Mouse (Mus musculus) neural tube, embryonic 11.5 days (tissue): ENCODE data around the gene Ccdc182. TPM values are rescaled to one million over a fixed set of nuclear protein-coding genes. Genes with fewer than 3 reads are reported as not detected.
A peak's percentile ranks its signal among the peaks of the same experiment; 100 is the strongest.

Experiments
- ATAC-seq: fragments of 200-750 bp; cut with Nextera tagmentation; 2 replicates; pipeline ENCODE4 v1.8.0; 2017; ENCODE audit warnings: moderate number of reproducible peaks, mild to moderate bottlenecking, moderate TSS enrichment, moderate library complexity; ENCODE audit not compliant: insufficient read depth, low FRiP score, low TSS enrichment
- DNase-seq: peaks from one replicate; pipeline ENCODE4 v3.0.0-alpha.2; 2015; ENCODE audit warnings: low spot score
- H3K27ac ChIP-seq: fragments of 300-500 bp; sonication (generic); 2 replicates; pipeline ENCODE4 v1.5.1; 2014; ENCODE audit warnings: low read depth, mild to moderate bottlenecking, low read length
- H3K27me3 ChIP-seq: fragments of 300-500 bp; sonication (generic); 2 replicates; pipeline ENCODE4 v1.6.1; 2014; ENCODE audit warnings: mild to moderate bottlenecking, low read length, mixed read lengths; ENCODE audit not compliant: control insufficient read depth, insufficient read depth
- H3K36me3 ChIP-seq: fragments of 300-500 bp; sonication (generic); 2 replicates; pipeline ENCODE4 v1.6.1; 2014; ENCODE audit warnings: mild to moderate bottlenecking, low read length, moderate library complexity, mixed read lengths; ENCODE audit not compliant: control insufficient read depth, insufficient read depth
- H3K4me1 ChIP-seq: fragments of 300-500 bp; sonication (generic); 2 replicates; pipeline ENCODE4 v1.6.1; 2014; ENCODE audit warnings: low read length, mixed read lengths; ENCODE audit not compliant: control insufficient read depth, insufficient read depth
- H3K4me2 ChIP-seq: fragments of 300-500 bp; sonication (generic); 2 replicates; pipeline ENCODE4 v1.6.1; 2014; ENCODE audit warnings: low read depth, mild to moderate bottlenecking, moderate library complexity
- H3K4me3 ChIP-seq: fragments of 300-500 bp; sonication (generic); 2 replicates; pipeline ENCODE4 v1.5.1; 2014; ENCODE audit warnings: low read depth, low read length
- H3K9ac ChIP-seq: fragments of 300-500 bp; sonication (generic); 2 replicates; pipeline ENCODE4 v1.6.1; 2014; ENCODE audit warnings: mild to moderate bottlenecking, low read length
- H3K9me3 ChIP-seq: fragments of 300-500 bp; sonication (generic); 2 replicates; pipeline ENCODE4 v1.6.1; 2016; ENCODE audit warnings: low read length; ENCODE audit not compliant: control insufficient read depth
- WGBS: fragments of 180-500 bp; shearing (Covaris S2); extraction: QIAGEN DNeasy Blood & Tissue Kit; methylation state at CpG from one replicate; pipeline ENCODE4 v1.1.7; 2014; 5-methylcytosine and 5-hydroxymethylcytosine counted together
- polyA plus RNA-seq: library from polyadenylated mRNA; unstranded; fragments of >200 nt; fragmentation: Nextera tagmentation; extraction: Ambion mirVana; gene quantifications from 2 replicates; pipeline ENCODE4 v1.2.1, GENCODE M21; 2014

Ccdc182 gene
- polyA plus RNA-seq: 17.9 and 18.4 TPM in 2 replicates

DNA sequence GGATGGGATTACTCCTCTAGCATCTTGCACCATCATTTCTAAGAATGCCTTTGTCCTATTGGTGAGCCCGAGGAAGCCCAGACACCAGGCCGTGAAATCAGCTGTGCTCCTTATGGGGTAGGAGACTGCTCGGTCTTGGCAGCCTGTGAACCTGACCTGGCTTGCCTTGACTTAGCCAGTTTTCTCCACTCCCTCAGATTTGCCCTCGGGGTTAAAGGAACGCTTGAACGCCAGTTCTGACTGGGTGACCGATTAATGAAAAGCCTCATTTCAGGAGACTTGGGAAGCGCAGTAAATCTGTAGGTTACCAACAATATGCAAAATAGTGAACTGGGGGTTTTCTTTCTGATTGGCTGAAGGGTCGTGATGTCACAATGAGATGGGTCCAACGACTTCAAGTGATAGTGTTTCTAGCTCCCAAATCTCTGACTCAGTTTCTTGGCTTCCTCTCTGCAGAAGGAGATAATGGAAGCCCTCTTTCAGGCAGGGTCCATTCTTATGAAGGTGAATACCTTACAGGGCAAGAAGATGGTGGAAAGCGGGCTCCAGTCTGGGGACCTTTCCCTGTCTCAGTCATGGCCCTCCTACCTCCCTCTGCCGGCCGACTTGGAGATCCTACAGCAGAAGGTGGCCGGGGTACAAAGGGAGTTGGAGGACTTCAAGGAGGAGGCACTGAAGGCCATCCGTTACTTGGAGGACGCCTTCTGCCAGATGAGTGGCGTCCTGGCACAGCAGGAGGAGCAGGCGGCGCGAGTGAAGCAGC, at the start of gene Ccdc182:
Gene Ccdc182, plus strand, starts transcription at position 428 of the 763 bp plus-strand sequence.
- H3K27me3 ChIP-seq: no peaks in the 10 kb centered on the region
- no peaks in the 10 kb centered on the region for H3K36me3 ChIP-seq
- peak within 1 kb of the TSS; percentile 79 for H3K9ac ChIP-seq
- ATAC-seq (peak; percentile 45), DNase-seq (peak; percentile 51)
- H3K9me3 ChIP-seq: no peaks in the 10 kb centered on the region
- 24% methylated on average over 20 of the region's 20 CpGs for WGBS
- peak within 1 kb of the TSS; percentile 46 for H3K4me2 ChIP-seq
- peaks cover 33% of the 10 kb centered on the region for H3K4me1 ChIP-seq
- peak within 1 kb of the TSS; percentile 41 for H3K4me3 ChIP-seq
- H3K27ac ChIP-seq: peak within 1 kb of the TSS; percentile 91

DNA sequence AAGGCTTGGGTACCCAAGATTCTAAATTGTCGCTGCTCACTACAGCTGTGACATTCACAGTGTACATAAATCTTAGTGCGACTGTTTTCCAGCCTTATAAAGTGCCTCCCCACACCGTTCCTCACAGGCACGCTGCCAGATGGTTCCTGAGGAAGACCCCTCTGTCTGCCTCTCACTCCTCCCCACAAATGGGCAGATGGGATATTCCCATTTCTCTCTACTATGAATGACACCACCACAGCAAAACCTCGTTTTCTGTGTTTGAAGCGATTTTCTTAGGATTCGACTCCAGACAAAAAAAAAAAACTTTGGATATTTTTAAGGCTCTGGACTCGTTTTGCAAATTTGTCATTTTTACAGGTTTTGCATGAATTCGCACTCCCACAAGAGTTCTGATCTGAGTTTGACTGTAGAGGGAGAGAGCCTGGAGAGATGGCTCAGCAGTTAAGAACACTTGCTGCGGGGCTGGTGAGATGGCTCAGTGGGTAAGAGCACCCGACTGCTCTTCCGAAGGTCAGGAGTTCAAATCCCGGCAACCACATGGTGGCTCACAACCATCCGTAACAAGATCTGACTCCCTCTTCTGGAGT, 48.2 kb upstream of the Ccdc182 start:
- WGBS: 70% methylated on average over 14 of the region's 14 CpGs
- H3K4me3 ChIP-seq: no peak overlapping the region
- peaks cover 23% of the 10 kb centered on the region for H3K4me1 ChIP-seq
- H3K4me2 ChIP-seq: no peak overlapping the region
- ATAC-seq: no peak
- H3K36me3 ChIP-seq: no peaks in the 10 kb centered on the region
- no peak for DNase-seq
- no peaks in the 10 kb centered on the region for H3K27me3 ChIP-seq
- no peak overlapping the region for H3K27ac ChIP-seq
- no peak overlapping the region for H3K9ac ChIP-seq
- no peaks in the 10 kb centered on the region for H3K9me3 ChIP-seq

DNA sequence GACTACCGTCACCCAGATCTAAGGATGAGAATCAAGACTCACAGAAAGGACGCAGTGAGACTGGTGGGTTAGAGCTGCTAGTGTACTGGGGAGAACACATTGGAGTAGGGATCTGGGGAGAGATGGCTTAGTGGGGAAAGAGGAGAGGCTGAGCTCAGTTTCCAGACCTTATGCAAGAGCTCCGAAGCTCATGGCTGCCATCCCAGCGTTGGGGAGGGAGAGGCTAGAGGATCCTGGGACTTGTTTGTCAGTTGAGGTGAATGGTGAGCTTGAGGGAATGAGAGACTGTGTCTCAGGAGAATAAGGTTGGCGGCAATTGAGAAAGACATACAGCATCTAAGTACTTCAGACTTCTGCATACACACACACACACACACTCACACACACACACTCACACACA, 45.2 kb upstream of the Ccdc182 start:
- Histone ChIP-seq H3K4me1 (peaks cover 29% of the 10 kb centered on the region), H3K36me3 (no peaks in the 10 kb centered on the region), H3K9ac (peak overlapping the region; percentile 7; the same call in 1 of the 2 replicates), H3K4me2 (no peak overlapping the region), H3K9me3 (no peaks in the 10 kb centered on the region), H3K4me3 (no peak overlapping the region), H3K27ac (peak overlapping the region; percentile 64), H3K27me3 (no peaks in the 10 kb centered on the region)
- DNase-seq (no peak), ATAC-seq (no peak)
- WGBS: 57% methylated on average over 5 of the region's 5 CpGs

DNA sequence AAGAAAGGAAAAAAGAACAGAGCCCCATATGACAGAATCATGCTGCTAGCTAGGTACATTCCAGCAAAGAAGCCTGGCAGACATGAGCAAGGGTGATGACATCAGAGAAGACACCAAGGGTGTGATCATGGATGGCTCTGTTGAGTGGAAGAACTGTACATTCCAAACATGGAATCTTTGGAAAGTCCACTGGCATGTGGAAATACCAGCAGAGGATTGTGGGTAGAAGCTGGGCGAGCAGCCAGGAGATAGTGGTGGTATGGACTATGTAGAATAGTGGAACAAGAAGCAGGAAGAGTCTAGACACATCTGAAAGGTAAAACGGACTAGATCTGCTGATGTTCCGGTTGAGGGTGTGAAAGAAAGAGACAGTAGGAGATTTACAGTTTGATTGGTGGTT, 43.3 kb upstream of the Ccdc182 start:
- Histone ChIP-seq H3K36me3 (no peaks in the 10 kb centered on the region), H3K4me2 (no peak overlapping the region), H3K4me1 (peaks cover 35% of the 10 kb centered on the region), H3K9ac (no peak overlapping the region), H3K4me3 (no peak overlapping the region), H3K27me3 (no peaks in the 10 kb centered on the region), H3K27ac (no peak overlapping the region), H3K9me3 (no peaks in the 10 kb centered on the region)
- no peak for ATAC-seq
- 80% methylated on average over 3 of the region's 3 CpGs for WGBS
- no peak for DNase-seq

DNA sequence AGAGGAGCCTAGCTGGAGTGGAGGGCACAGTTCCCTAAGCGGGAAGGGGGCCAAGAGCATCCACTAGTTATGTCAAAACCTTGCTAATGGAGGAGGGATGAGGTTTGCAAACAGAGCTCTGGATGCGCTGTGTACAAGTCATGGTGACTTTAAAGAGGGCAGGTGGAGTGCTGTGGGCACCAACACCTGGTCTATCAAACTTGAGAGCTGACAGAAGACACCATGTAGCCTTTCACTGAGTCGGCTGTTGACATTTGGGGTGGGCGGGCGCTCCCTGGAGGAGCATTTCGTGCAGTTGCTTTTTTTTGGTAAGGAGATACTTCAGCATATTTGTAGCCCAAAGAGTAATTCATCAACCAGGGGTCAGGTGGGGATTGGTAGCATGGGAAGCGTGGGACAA, 42.6 kb upstream of the Ccdc182 start:
- Histone ChIP-seq H3K27me3 (no peaks in the 10 kb centered on the region), H3K4me1 (peaks cover 35% of the 10 kb centered on the region), H3K9ac (no peak overlapping the region), H3K9me3 (no peaks in the 10 kb centered on the region), H3K36me3 (no peaks in the 10 kb centered on the region), H3K27ac (0 out of 2 replicates have a peak overlapping the region, but pooled peaks have one; percentile 0), H3K4me3 (no peak overlapping the region), H3K4me2 (no peak overlapping the region)
- no peak for ATAC-seq
- no peak for DNase-seq
- 51% methylated on average over 7 of the region's 7 CpGs for WGBS

DNA sequence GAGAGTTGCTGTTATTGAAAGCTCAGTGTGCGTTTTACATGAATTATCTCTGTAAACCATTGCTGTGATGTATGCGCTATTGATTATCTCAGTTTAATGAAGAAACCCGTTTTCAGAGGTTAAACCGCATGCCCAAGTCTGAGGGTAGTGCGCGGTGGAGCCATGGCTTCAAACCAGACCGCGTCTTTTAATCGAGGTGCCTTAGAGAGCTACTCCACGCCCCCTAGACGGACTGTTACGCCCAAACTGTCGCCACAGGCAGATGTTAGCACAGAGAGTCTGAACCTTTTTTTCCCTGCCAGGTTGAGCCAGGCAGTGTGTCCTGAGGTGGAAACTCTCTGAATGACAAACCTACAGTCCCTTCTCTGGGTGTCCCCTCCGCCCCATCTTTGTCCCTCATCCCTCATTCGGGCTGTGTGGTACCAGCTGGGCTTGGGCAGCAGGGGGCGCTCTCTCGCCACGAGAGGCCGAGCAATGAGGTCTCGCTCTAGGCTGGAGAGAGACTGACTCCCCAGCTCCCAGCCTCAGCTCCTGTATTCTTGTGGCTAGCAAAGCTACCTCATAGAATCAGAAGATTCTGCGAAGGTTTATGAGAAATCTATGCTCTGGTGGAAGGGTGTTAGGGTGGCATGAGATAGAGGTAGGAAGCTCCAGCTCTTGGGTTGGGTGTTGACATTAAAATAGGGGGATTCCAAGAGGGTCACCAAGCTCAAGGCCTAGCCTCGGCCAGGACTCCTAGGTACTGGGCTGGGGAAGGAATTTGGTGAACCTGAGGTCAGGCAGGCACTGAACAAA, 41.7 kb upstream of the Ccdc182 start:
- H3K4me3 ChIP-seq: no peak overlapping the region
- no peaks in the 10 kb centered on the region for H3K9me3 ChIP-seq
- no peaks in the 10 kb centered on the region for H3K27me3 ChIP-seq
- ATAC-seq (peak; percentile 70; the same call in 1 of the 2 replicates), DNase-seq (peak; percentile 92)
- H3K4me2 ChIP-seq: peak overlapping the region; percentile 12
- peak overlapping the region; percentile 86 for H3K27ac ChIP-seq
- no peaks in the 10 kb centered on the region for H3K36me3 ChIP-seq
- 14% methylated on average over 22 of the region's 22 CpGs for WGBS
- peaks cover 35% of the 10 kb centered on the region for H3K4me1 ChIP-seq
- peak overlapping the region; percentile 35 for H3K9ac ChIP-seq

DNA sequence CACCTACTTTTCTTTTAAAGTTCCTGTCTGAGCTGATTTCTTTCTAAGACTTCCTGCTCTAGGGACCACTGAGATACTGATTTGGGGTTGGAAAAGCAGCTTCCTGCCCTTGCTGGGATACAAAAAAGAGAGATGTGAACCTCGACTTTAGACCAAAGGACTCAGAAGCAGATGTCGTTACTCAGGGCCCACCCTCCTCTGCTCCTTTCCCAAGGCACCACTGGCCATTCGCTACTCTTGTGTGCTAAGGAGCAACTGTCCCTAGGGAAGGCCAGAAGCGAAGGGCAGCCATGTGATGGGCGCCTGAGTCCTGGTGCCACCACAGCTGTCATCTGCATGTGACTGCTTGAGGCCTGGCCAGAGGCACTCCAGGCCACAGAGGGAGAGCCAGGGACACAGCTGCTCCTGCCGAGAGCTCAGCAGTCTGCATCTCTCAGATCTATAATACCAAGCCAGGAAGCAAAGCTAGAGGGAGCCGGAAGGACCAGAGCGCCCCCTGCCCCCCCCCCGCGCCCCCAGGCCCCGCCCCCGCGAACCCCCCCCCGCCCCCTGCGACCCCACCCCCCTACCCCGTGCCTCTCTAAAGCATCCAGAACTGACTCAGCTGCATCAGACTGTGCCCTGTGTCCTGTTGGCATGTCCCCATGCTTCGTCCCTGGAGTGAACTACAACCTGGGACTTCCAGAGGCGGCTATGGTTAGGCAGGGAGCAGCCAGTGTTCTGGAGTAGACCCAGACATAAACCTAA, 40.9 kb upstream of the Ccdc182 start:
- Histone ChIP-seq H3K4me3 (no peak overlapping the region), H3K9me3 (no peaks in the 10 kb centered on the region), H3K36me3 (no peaks in the 10 kb centered on the region), H3K4me1 (peaks cover 35% of the 10 kb centered on the region), H3K9ac (peak overlapping the region; percentile 41), H3K27me3 (no peaks in the 10 kb centered on the region), H3K27ac (peak overlapping the region; percentile 86), H3K4me2 (0 out of 2 replicates have a peak overlapping the region, but pooled peaks have one; percentile 22)
- DNase-seq (peak; percentile 66), ATAC-seq (peak; percentile 67)
- WGBS: 23% methylated on average over 10 of the region's 18 CpGs

DNA sequence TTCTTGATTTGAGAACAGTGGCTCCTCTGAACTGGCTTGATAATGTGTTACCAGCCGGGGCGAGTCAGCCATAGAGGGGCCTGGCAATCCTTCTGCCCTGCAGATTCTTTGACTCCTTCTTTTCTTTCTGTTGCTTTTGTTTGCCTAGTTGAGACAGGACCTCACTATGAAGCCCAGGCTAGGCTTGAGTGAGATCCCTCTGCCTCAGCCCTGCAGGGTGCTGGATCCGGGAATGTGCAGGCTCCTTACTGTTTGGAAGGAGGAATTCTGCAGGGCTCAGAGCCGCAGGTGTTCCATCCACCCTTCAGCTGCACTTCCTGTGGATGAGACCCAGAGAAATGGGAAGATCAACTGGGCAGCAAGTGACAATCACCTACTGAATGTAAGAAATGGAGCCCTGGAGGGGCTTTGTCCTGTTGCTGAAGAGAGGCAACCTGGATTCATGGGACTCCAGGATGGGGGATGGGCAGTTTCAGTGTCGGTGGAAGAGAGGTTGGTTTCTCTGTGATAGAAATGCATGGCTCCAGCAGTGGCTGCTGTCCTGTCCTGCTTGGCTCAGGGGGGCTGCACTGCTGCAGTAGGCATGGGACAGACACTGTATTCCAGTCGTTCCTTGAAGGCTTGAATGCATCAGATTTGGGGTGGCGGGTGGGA, 40.2 kb upstream of the Ccdc182 start:
- H3K9ac ChIP-seq: peak overlapping the region; percentile 41
- 30% methylated on average over 7 of the region's 7 CpGs for WGBS
- ATAC-seq: no peak

More for the DNA sequence above, 40.2 kb upstream of the Ccdc182 start:
- H3K27ac ChIP-seq: peak overlapping the region; percentile 86
- peaks cover 31% of the 10 kb centered on the region for H3K4me1 ChIP-seq
- H3K27me3 ChIP-seq: no peaks in the 10 kb centered on the region
- H3K36me3 ChIP-seq: no peaks in the 10 kb centered on the region
- H3K4me2 ChIP-seq: peak overlapping the region; percentile 22; the same call in 1 of the 2 replicates
- DNase-seq: peak; percentile 53
- H3K4me3 ChIP-seq: no peak overlapping the region
- H3K9me3 ChIP-seq: no peaks in the 10 kb centered on the region
